Mouse (Mus musculus): ENCODE measurements around the gene Fscn2.

GRCm38 (mm10) chr11:120338786-120339185, 22.5 kb upstream of the Fscn2 start:
- TF ChIP-seq CTCF (IDR thresholded peaks at IDR 0.05; ENCODE audit: low read depth) = no peak; the same call in 1 of the 2 replicates
- TF ChIP-seq EP300 (IDR thresholded peaks at IDR 0.05; ENCODE audit: low read depth) = no peak

All from liver, embryonic 14.5 days (tissue).